Mouse (Mus musculus): ENCODE measurements around the gene Rpgrip1l.

The Rpgrip1l gene

DNA sequence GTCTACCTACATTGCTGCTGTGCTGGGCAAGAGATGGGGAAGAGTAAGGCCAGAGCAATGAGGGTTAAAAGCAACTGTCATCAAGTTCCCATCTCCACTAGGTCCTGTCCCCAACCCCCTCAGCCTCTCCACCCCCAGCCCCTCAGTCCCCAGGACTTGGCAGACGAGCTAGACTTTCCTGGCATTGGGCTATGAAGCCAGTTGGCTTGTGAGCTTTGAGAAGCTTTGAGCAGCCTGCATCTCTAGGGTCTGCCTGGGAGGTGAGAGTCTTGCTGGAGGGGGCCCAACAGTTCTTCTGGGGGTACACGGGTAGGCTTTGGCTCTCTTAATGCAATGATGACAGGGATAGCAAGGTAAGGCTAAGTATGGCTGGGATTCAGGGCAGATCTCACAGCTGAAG, 119.0 kb downstream of the Rpgrip1l start:
- ChIA-PET CTCF (interaction anchor here in 2 of 4 experiments (0.5 to 1.7 kb wide), 2 partner anchors 16 to 672 kb away, joined by 4 read pairs; no protein-coding TSS in a partner anchor), POLR2A (interaction anchor here in 2 of 4 experiments (0.7 to 1.2 kb wide), 2 partner anchors 60 to 76 kb away, joined by 3 read pairs; no protein-coding TSS in a partner anchor)

GRCm38 (mm10) chr8:91192941-91193340, 120.1 kb downstream of the Rpgrip1l start:
- ChIA-PET POLR2A (no interaction called here), CTCF (no interaction called here)

DNA sequence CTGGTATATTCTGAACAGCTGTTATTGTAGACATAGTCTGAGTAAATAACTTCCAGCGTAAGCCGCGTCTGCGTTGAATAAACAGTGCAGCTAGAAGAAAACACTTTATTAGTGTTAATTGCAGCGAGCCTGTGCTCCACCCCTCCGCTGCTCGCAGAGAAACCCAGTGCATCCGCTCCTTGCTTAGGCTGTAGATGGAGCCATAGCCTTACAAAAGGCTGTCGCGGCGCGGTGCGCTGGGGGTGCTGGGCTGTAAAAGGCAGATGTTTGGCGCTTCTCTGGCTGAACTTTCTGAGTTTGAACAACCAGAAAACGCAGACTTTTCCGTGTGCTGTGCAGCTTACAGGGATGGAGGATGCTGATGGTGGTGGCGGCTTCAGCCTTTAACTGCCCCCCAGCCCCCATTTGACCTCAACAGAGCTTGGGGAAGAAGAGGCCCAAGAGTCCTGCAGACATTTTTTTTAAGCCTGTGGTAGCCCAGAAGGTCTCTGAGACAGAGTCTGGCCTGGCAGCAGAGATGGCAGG, 122.2 kb downstream of the Rpgrip1l start:
- CTCF ChIA-PET, result interaction anchor here in 2 of 4 experiments (1.1 kb wide), 2 partner anchors 85 to 1601 kb away, joined by 3 read pairs; no protein-coding TSS in a partner anchor
- POLR2A ChIA-PET, result interaction anchor here in 1 of 4 experiments (0.6 kb wide), 2 partner anchors 22 to 386 kb away, joined by 3 to 6 read pairs; no protein-coding TSS in a partner anchor

GRCm38 (mm10) chr8:91188152-91188551, 124.9 kb downstream of the Rpgrip1l start:
- ChIA-PET CTCF (interaction anchor here in 1 of 4 experiments (0.6 kb wide), 1 partner anchor 591 kb away, joined by 9 read pairs; no protein-coding TSS in a partner anchor), POLR2A (no interaction called here)

GRCm38 (mm10) chr8:91186372-91186771, 126.7 kb downstream of the Rpgrip1l start:
- ChIA-PET CTCF (no interaction called here), POLR2A (interaction anchor here in 1 of 4 experiments (1.0 kb wide), 1 partner anchor 135 kb away, joined by 3 read pairs; no protein-coding TSS in a partner anchor)

DNA sequence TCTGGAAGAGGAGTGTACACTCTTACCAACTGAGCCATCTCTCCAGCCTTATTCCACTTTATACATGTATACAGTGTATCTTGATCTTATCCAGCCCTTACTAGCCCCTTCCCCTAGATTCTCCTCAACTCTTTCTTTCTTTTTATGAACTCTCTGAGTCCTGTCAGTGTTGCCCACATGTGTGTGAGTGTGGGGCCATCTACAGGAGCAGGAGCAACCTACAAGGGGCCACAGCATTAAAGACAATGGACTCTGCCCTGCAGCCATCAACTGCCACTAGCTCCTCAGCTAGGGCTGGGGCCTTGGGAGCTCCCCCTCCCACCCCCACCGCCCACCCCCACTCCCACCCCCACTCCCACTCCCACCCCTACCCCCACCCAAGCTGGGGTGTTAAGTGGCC, 135.4 kb downstream of the Rpgrip1l start:
- CTCF ChIA-PET, result interaction anchor here in 2 of 4 experiments (0.5 to 0.6 kb wide), 2 partner anchors 8 to 348 kb away, joined by 4 read pairs; no protein-coding TSS in a partner anchor
- POLR2A ChIA-PET, result interaction anchor here in 1 of 4 experiments (0.6 kb wide), 1 partner anchor 252 kb away, joined by 3 read pairs; no protein-coding TSS in a partner anchor

GRCm38 (mm10) chr8:91176176-91176575, 136.9 kb downstream of the Rpgrip1l start:
- ChIA-PET POLR2A (no interaction called here), CTCF (no interaction called here)

GRCm38 (mm10) chr8:91171605-91172004, 141.5 kb downstream of the Rpgrip1l start:
- ChIA-PET CTCF (interaction anchor here in 3 of 4 experiments (1.1 to 2.1 kb wide), 4 partner anchors 17 to 25 kb away, joined by 3 to 10 read pairs (median 4); no protein-coding TSS in a partner anchor), POLR2A (interaction anchor here in 2 of 4 experiments (1.0 to 1.4 kb wide), 4 partner anchors 9 to 71 kb away, joined by 3 read pairs; no protein-coding TSS in a partner anchor)

DNA sequence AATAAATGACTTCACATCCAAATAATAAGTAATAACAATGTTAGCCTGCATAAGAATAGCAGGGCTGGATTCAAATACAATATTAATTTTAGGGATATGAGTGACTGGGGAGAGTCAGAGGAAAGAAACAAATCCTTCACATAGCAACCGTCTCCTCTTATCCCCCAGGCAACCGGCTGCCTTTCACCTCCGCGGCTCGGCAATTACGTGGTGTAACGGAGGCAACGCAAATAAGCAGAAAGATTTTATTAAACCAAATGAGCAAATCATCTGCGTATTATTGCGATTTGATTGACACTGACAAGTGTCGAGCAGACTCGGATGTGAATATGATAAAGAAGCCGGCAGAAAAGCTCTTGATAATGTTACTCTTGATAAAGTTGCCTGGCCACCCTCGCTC, 142.1 kb downstream of the Rpgrip1l start:
- ChIA-PET CTCF (interaction anchor here in 2 of 4 experiments (0.6 to 2.1 kb wide), 3 partner anchors 16 to 1291 kb away, joined by 3 to 10 read pairs (median 3); no protein-coding TSS in a partner anchor), POLR2A (interaction anchor here in 1 of 4 experiments (1.1 to 1.3 kb wide), 2 partner anchors 12 to 15 kb away, joined by 3 read pairs; no protein-coding TSS in a partner anchor)

DNA sequence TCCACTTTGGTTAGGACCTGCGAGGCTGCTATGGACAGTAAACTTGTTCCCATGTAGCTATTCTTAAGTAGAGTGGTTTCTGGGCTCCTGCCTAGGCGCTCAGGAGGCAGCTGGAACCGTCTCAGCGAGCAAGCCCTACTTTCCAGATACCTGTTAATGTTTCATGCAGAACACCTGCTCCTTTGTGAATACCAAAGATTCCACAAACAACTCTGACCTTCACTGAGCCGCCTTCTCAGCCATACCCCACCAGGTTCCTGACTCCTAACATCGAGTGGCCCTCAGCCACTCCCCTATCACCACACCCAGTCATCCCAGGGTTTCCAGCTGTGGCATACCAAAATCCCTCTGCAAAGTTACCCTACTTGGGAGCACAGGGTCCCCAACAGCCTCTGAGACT, 142.9 kb downstream of the Rpgrip1l start:
- CTCF ChIA-PET, result interaction anchor here in 3 of 4 experiments (0.5 to 2.1 kb wide), 5 partner anchors 9 to 1290 kb away, joined by 3 to 10 read pairs (median 3); no protein-coding TSS in a partner anchor
- POLR2A ChIA-PET, result interaction anchor here (0.6 to 1.3 kb wide), 6 partner anchors 9 to 110 kb away, joined by 3 to 4 read pairs (median 3); no protein-coding TSS in a partner anchor
